Mouse (Mus musculus): ENCODE results near the gene Znrf3. TPM values are rescaled to one million over a fixed set of nuclear protein-coding genes. Genes with fewer than 3 reads are reported as not detected.
A peak's percentile ranks its signal among the peaks of the same experiment; 100 is the strongest.

Znrf3 gene
- total RNA-seq, 2 experiments from 2014 or later = 16.7 to 17.5 TPM

DNA sequence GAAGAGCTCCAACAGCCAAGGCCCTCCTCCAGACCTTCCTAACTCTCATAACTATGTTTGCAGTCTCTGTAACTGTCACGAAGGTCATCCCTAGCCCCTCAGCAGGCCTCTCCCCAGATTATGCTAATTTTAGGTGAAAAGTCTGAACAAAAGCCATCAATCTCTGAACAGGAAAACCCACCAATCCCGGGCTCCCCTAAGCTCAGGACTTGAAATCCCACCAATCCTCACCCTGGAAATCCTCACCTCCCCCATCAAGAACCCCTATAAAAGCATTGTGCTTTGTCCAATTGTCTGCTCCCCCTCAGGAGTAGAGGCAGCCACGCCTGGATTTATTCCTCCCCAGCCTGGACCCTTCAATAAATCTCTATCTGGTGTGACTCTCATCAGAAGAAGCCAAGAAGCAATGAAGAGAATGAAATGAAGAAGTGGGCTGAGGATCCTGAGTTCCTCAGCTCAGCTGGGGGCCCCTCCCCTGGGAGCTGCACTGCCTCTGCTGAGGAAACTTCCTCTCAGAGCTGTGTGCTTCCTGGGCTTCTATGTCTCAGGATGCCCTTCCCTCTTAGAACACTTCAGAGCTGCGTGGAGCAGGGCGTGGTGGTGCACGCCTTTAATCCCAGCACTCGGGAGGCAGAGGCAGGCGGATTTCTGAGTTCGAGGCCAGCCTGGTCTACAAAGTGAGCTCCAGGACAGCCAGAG lies 172.0 kb downstream of the Znrf3 start:
- DNase-seq (ENCODE audit: low spot score in 2 of 2) = no peak

DNA sequence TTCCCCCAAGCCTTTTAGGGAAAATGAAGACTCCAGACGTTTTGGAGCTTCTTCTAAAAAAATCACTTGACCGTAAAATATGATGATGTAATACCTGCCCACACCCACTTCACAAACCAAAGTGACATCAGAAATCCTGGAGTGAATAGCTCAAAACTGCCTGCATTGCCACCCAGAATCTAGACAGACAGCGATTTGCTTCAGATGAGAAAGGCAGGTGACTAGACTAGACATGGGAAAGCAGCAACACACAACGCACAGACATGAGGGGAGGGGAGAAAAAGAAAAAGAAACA lies 172.6 kb downstream of the Znrf3 start:
- no peak for DNase-seq (ENCODE audit: low spot score in 2 of 2)

DNA sequence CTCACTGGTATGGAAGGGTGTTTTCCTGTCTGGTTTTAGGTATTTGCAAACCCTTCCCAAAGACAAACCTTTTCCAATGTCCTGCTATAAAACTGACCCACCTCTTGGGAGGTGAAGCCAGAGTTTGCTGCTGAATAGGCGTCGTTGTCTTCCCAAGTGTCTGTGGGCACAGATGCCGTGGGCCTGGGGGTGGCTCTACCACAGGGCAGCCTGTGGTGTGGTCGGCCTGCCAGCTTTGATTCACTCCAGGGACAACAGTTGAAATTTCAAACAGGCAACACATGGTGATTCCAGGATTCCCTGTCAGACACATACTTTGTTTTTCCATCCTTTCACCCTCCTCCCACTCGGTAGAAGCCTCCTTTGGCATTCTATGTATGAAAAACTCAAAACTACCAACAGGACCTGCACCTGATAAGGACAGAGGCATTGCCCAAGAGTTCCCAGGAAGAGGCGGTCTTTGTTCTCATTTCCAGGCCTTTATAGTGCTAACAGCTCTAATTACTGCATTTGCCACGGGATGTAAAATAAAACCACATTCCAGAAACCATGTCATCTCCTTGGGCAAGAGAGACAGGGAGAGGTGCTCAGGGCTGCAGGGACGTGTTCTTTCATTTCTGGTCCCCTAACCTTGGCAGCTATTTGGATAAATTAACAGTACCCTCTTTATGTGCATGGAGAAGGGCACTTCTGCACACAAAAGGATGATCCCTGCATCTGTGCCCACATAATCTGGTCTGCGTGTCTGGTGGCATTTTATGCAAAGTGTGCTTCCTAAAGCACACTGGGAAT lies 173.2 kb downstream of the Znrf3 start:
- no peak for DNase-seq (ENCODE audit: low spot score in 2 of 2)

DNA sequence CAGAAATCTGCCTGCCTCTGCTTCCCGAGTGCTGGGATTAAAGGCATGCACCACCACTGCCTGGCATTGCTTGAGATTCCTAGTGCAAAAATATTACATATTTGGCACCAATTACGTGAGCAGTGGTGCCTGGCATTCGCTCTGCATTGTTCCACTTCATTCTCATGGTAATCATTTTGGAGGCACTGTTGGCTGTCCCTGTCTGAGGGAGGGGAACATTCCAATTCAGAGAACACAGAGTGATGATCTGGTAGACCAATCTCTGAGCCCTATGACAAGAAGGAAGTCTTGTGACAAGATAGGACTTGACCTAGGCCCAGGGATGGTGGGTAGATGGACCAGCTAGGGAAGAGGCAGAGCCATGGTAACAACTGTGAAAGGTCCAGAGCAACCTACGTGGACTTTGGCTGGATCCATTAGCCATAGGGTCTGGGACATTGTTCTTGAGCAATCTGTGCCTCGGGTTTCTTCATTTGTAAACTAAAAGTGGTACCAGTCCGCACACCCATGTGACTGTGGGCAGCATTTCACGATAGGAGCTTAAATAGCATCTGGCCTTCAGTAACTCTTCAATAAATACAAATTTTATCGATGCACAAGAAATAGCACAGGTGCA lies 174.7 kb downstream of the Znrf3 start:
- no peak for DNase-seq (ENCODE audit: low spot score in 2 of 2)

DNA sequence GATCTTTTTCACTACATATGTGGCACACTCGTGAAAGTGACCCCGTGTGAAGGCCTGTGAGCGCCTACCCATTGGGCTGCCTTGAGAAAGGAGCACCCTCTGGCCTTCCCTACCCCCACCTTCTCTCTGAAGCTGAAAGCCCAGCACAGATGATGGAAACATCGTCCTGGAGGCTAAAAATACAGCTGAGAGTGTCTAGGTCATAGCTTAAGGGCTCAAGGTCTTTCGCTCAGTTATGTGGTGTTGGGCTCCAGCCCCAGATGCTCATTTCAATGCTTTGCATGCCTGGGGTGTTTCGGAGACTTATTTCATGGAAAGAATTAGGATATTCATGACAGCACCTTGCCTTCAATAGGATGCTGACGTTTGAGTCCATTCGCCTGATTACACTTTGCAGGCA lies 178.9 kb downstream of the Znrf3 start:
- DNase-seq (ENCODE audit: low spot score in 2 of 2) = no peak

DNA sequence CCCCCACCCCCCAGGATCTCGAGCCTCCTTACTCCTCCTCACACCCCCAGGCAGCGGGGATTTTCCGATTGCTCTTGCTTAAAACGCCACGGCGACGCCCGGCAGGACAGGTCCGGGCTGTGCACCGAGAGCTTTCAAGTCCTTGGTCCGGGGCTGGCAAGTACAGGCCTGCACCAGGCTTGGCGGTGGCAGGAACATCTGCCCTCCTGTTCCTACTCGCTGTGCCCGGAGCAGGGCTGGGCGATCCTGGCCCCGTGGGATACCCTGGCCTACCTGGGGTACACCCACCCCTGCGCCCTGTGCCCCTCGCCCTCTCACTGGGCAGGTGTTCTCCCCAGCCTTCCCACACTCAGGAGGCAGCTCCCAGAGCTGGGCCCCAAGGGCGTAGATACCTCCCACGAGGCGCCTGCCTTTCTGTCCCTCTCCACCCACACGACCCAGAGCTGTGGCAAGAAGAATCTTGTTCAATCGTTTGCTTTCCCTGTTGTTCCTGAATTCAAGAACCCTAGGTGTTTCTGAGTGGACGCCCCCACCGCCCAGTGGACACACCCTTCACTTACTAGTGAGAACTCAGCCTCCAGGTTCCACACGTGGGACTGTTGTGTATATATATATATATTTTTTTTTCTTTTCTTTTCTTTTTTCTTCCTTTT lies 181.4 kb downstream of the Znrf3 start:
- DNase-seq (ENCODE audit: low spot score in 2 of 2) = no peak

DNA sequence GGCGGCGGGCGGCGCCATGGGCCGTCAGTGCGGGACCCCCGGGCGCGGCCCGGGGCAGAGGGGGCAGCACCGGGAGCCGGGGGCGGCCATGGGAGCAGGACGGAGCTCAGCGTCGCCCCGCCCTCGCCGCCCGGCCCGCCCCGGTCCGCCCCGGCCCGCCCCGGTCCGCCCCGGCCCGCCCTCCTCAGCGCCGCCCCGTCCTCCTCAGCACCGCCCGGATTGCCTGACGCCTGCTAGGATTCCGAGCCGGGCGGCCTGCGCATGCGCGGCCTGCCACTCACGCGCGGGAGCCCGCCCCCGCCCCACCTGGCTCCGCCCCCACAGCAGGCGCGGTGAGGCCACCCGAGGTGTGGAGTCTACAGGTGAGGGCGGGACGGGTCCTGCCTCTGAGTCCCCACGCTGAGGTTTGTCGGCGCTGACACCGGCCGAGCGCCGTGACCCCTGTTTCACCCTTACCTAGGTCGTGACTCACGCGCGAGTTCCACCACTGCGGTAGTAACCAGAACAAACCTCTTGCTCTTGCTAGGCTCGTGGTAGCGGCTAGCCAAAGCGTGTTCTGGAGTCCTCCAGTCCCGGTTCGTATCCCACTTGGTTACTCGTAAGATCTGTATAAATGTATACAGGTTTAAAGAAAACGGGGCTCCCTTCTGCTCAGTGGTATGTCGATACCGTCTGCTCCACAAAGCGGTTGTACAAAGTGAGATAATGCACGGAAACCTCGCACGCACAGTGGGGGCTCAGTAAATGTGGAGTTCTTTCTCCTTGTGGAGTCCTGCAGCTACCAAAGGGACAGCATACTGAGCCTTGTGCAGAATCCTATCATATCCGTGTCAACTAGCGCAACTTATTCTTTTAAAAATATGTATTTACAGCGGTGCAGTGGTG lies 182.9 kb downstream of the Znrf3 start, which contains the start of gene Kremen1:
Gene Kremen1 (minus strand): TSS at position 51 of the 885 bp plus-strand sequence.
- peak; percentile 88 to 92 for DNase-seq (ENCODE audit: low spot score in 2 of 2)

DNA sequence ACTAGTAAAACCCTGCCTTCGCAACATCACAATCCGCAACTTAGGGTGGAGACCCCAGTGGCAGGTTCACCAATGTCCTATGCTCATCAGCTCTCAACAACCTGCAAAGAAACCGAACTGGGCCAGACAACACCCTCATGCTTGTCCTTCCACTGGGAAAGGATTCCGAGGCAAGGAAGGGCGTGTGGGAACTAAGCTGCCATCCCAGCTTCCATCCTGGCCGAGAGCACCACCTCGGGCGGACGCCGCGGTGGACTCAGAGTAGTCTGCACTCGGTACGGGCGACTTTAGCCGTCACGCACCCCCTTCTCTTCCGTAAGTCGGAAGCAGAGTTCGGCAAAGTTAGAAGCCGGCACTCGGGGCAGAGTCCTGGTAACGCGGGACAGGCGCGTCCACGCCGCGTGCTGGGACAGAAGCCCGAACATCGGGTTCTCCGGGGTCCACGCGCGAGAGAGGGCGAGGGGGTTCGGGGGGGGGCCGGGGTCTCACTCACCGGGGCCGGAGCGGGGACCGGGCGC lies 183.6 kb downstream of the Znrf3 start:
- no peak for DNase-seq (ENCODE audit: low spot score in 2 of 2)

DNA sequence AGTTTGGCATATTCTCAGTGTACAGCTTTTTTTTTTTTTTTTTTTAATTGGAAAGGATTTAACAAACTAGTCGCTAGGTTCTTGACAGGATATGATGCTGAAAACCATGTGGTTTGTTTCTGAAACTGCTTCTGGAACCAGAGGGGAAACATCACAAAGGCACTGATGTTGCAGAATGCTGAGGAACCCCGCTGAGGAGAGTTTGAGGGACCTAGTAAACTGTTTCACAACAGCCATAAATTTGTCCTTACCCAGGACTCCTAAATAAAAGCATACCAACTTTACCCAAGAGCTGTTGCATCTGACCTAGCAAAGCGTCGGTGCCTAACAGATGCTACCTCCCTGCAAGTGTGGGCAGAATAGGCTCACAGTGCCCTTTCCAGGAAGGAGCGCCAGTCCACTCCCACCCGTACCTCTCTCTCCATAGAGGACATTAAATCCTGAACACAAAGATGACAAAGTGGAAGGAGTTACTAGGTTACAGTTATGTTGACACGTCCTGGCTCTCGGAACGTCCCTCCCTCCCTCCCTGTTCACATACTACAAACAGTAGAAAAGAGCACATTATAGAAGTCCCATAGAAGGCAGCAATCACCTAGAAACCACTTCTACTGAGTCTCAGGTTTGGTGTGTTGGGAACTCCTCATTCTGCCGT lies 184.6 kb downstream of the Znrf3 start:
- DNase-seq (ENCODE audit: low spot score in 2 of 2) = no peak

DNA sequence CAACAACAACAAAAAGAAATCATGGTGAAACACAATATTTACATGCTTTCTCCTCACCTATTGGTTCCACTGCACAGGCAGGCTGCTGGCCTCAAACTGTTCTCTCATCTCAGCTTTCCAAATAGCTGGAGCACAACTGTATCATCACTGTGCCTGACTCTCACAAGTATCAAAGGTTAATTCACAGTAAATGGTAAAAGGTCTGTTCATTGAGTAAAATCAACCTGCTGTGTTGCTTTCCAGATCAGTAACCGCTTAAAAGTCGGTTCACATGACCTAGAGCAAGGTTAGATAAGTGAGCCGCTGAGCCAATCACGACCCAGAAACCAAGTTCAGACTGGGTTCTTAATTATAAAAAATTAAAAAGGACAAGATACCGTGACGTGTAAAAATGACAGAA lies 186.6 kb downstream of the Znrf3 start:
- no peak for DNase-seq (ENCODE audit: low spot score in 2 of 2)

DNA sequence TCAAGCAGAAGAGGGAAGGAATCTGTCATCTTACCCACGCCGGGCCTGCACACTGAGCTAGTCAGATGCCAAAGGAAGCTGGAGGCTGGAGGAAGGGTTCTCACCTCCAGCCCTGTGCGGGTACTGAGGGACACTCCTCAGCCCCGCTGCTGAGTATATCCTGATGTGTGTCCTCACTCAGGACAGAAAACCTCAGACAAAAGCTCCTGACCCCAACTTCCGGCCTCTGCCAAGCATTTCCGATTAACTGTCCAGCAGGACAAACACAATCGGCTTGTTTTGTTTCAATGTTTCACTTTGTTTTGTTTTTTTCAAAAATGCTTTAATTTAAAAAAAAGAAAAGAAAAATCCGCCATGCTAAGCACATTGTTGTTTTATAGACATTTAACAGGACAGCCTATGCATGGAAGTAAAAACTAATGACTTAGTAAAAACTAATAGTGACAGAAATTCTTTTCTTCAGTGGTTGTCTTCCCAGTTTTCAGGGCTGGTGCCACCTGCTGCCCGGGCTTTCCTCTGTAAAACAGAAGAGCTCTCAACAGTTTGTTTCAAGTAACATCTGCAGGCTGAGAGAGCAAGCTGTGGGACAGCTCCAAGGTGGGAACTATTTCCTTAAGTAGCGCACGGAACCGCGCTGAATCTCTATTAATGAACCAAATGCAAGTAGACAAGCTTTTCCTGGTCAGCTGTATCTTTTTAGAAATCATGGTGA lies 187.3 kb downstream of the Znrf3 start:
- DNase-seq (ENCODE audit: low spot score in 2 of 2) = no peak

DNA sequence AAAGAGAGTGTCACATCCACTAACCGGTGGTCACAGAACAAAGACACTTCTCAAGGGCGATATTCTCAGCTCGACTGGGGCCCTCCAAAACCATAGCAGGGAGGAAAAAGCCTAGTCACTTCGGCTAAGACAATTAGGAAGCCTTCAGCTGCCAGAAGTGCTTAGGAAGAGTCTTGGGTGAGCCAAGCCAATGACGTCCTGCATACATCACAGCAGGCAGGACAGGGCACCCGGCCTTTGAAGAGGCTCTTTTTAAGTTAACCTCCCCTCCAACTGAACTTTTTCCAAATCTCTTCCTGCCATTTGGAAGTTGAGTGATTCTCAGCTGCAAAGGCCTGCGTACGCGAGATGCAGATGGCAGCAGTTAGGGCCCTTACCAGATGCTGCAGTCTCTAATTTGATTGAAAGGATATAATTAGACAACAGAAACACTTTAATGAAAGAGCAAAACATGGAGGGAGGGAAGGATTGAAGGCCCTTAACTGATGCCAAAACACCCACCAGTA lies 189.1 kb downstream of the Znrf3 start:
- DNase-seq (ENCODE audit: low spot score in 2 of 2) = no peak

DNA sequence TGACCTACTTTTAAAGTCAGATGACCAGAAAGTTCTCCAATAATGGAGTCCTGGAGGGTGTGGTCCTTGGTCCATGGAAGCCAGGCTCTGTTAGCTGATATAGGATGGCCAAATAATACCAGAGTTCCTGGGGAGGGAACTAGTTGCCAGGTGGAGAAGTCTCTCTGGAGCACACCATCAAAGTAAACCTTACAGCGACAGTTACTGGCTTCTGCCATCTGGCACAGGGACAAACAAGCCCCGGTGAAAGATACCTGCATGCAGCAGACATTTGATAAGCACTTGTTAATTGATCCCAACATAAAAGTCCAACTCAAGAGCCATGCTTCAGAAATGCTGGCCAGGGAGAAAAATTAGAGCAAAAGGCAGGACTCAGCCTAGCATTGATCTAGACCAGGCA lies 190.6 kb downstream of the Znrf3 start:
- no peak for DNase-seq (ENCODE audit: low spot score in 2 of 2)

DNA sequence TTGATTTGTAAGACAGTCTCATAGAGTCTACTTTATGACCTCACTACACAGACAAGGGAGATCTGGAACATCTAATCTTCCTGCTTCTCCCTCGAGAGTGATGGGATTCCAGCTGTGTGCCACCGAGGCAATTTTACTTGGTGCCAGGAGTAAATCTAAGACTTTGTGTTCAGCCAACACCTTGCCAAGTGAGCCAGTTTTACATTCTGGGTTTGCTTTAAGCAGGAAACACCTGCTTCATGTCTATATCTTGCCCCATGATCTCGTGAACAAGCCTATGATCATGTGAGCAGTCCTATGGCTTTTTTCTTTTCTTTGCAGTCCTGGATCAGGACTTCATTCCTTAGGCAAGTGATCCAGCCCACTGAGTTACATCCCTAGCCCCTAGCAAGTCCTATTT lies 191.1 kb downstream of the Znrf3 start:
- DNase-seq (ENCODE audit: low spot score in 2 of 2) = no peak

DNA sequence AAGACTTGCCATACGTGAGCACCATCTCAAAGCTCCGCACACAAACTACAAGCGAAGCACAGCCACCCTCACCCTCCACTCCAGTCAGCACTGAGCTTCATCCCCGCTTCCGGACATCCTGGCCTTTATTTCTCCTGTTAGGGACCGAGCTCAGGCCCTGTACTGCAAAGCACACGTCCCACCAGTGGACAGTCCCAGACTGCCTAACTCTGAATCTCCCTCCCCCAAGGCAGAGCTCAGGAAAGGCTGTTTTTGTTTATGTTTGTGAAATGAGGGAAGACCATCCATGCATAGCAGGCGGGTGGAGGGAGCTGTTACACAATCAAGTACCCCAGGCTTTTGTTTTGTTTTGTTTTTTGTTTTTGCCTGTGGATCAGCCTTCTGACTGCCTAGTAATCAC lies 191.9 kb downstream of the Znrf3 start:
- no peak for DNase-seq (ENCODE audit: low spot score in 2 of 2)

DNA sequence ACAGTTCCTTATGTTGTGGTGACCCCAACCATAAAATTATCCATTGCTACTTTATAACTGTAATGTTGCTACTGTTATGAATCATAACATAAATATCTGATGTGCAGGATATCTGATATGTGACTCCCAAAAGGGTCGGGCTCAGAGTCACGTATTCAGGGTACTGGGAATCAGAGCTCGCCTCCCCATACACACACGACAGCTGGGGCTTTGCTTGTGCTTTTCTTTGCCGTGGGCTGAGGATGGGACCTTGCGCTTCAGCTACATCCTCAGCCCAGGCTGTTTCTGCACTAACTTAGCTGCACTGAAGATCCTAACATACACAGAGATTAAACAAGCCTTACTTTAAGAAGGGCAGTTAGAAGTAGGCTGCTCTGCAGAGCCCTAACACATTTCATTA lies 193.5 kb downstream of the Znrf3 start:
- no peak for DNase-seq (ENCODE audit: low spot score in 2 of 2)

DNA sequence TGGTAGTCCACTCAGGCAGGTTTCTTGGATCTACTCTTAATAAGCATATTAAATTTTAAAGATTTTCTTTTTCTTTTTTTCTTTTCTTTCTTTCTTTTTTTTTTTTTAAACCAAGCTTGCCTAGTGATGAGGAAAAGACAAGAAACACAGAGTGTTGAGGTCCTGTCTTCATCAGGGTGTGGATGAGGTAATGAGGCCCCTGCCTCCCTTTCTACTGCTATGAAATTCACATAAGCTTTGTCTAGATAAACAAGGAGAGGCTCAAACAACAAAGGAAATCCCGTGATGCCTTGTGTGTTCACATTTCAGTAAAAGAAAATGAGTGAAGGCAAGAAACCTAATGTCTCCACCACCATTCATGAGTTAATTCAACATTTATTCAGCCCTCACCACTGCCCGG lies 196.4 kb downstream of the Znrf3 start:
- DNase-seq (ENCODE audit: low spot score in 2 of 2) = no peak

DNA sequence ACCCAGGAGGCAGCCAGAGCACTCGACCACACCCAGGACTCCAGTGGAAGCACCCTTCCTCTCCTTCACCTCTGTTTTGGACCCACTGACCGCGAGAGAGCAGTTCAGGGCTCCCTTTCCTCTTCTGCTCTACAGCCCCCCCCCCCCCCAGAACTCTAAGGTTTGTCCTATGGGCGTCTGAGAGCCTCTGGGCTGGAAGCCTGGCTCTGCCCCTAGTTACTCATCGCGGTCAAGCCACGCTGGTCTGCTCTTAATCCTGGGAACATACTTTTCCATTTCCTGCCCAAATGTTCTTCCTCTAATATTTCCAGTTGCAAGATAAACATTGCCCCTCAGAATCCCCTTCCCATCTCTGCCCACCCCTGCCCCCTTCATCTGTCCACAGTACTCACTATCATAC lies 199.2 kb downstream of the Znrf3 start:
- DNase-seq (ENCODE audit: low spot score in 2 of 2) = no peak

DNA sequence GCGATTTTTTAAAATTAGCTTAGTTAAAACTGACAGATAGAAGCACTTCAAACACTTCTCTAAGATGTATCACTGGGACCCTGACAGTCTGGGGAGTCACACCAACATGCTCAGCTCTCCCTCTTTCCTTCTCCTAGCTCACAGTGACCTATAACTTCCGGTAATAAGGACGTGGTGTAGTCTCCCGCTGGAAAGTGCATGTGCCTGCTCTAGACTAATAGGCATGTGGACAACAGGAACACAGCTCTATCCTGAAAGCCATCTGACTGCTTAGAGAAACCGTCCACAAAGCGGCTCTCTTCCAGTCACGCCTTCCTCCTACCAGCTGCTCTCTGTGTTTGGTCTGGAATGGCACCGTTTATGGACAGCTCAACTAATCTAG lies 199.9 kb downstream of the Znrf3 start:
- peak; percentile 41 to 60 for DNase-seq (ENCODE audit: low spot score in 2 of 2)
